Mouse (Mus musculus) central nervous system, embryonic 14 days (tissue): Measurements from ENCODE around the gene Gm28047. TPM values are rescaled to one million over a fixed set of nuclear protein-coding genes. Genes with fewer than 3 reads are reported as not detected.

Source experiments
- polyA plus RNA-seq: library from polyadenylated mRNA; depleted of rRNA; stranded (reverse); fragments of >200 nt; gene quantifications from 2 replicates; pipeline ENCODE4 v1.2.3, GENCODE M21; 2012; rRNA removed

The Gm28047 gene
- 0.09 TPM in 1 of 2 replicates, not detected in the other for polyA plus RNA-seq

DNA sequence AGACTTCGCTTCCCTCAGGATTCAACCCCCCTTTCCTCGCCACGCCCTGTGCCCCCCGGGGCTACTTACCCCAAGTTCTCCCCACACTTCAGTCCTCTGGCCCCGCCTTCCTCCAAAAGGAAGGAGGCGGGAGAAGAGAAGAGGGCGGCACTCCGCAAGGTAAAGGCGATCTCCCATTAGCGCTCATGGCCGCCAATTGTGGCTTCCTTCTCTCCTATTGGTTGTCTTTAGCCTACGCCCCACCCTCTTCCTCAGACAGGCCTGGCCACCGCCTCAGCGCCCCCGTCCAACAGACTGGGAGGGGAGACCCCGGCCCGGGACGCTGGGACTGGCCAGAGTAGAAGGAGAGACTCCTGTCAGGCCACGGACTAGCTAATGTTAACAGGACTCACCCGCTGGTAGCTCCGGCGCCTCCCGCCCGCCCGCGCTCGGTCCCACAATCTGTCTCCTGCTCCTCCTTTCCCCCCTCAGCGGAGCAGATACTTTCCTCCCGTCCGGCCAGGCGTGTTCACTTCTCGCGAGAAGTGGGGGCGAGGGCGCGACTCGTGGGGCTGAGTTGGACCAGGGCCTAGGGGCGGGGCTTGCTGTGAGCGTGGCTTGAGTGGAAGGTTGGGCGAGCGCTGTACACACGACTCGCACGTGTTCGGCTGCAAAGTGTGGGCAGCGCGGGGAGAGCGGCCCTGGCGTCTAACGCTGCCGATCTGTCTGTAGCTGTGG, at the start of gene Gm28047, which contains the start of gene Atf7:
Gene Gm28047, minus strand, starts transcription at position 98 of the 717 bp plus-strand sequence.
Gene Atf7, minus strand, starts transcription at position 495 of the 717 bp plus-strand sequence.

DNA sequence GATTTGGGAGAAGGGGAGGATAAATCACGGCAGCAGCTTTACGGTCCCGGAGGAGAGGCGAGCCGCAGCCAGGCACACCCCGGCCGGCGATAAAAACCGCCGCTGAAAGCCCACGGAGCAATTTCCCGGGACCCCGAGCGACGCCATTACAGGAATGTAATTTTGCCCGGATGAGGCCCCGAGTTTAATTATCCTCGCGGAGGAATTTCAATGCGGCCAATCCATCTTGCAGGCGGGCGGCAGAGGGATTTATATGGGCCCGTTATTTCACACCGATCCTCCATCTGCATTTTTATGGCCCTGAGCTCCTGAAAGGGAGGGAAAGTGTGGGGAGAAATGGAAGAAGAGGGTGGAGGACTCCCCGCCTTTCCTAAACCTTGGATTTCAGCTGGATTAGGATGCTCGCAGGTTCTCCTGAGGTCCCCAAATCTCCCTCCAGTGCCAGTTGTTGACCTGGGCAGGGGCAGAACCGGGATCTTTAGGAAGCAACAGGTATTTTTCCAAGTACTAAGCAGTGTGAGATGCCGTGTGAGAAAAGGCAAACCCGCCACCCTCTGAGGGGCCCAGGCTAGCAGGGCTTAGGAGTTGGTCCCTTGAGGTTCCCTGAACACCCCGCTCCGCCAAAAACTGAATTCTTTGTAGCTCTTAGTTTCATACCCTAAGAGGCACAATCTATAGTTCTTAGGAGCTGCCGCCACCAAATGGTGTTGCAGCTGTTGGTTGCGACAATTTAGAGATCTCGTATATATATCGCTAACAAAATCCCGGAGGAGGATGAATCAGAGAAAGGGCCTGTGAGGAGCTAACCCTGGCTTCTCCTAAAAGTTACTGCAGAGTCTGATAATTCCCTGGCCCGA, 47.6 kb upstream of the Gm28047 start, which contains the start of gene Atp5g2:
Gene Atp5g2, minus strand, starts transcription at position 138 of the 857 bp plus-strand sequence.

DNA sequence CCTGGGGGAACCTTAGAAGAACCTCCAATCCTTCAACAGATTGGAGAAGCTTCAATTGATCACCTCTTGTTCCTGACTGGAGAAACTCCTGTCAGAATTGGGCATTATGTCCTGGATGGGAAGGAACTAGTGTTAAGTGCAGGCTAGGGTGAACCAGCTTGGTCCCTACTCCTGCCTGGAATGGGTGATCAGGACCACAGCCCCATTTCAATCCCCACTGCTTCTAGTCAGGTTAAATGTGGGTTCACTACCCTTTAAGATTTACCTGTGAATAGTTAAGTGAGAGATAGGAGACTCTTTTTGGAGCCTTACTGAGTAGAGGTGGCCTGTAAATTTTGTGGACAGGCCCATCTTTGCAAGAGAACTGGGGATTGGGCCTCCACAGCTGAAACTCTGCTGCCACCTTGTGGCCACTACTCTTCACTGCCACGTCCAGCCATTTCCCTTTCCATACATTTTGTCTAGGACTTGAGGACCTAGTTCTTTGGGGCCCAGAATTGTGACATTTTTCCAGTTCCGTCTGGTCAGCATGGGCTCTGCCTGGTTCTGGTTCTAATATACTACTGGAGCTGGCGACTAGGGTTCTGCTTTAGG, 99.9 kb downstream of the Gm28047 start, which contains the start of gene Npff:
Gene Npff, minus strand, starts transcription at position 51 of the 594 bp plus-strand sequence.

GRCm38 (mm10) chr15:102517976-102518858, 106.7 kb downstream of the Gm28047 start, which contains the start of gene Tarbp2:
Gene Tarbp2 (plus strand): TSS chr15:102518192.

DNA sequence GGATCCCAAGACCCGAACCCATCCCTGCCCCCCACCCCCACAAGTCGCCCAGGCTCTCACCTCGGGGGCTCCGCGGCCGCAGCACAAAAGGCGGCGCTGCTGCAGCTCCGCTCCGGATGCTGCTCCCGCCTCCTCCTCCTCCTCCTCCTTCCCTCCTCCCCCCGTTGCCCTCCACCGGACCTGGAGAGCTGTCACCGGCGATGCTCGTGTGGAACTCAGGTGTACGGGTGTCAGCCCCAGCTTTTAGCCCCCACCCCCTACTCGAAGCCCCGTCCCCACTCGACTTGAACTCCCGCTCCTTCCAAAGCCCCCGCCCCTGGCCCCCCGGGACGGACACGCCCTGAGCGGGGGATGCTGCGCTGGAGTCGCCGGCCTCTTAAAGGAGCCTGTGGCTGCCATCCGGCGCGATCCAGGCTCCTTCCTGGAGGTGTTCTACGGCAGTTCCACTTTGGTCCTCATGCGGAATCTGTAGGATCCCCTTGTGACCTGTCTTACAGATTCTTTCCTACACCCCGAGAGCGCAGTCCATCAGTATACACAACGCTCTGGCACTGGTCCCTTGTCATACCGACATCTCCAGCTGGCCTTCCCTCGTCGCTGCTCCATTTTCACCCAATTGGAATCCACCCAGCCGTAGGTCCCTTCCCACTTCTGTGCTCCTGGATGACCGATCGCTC, 108.0 kb downstream of the Gm28047 start, which contains the start of gene Map3k12:
Gene Map3k12, minus strand, starts transcription at position 337 of the 677 bp plus-strand sequence.

DNA sequence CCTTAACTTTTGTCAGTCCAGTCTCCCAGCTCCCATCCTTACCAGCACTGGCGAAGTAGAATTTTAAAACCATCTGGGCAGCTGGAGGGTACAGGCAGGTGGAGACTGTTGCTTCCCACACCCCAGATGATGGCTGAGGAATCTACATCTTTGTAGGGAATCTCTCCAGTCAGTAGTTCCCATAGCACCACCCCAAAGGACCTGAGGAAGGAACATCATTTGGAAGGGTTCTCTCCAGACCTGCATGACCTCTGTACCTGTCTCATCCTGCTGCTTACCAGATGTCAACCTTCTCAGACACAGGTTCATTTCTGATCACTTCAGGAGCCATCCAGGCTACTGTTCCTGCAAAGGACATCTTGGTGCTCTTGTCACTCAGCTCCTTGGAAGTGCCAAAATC, 121.4 kb downstream of the Gm28047 start, which contains the start of gene Gm10337:
Gene Gm10337, plus strand, starts transcription at position 276 of the 400 bp plus-strand sequence.

Other genes with a start within 250 kb of the Gm28047 start
- gene Sp1, start 218.9 kb downstream of the Gm28047 start, polyA plus RNA-seq: 21.8 TPM in 2 replicates
- gene Amhr2, start 179.7 kb downstream of the Gm28047 start, polyA plus RNA-seq: 0.58 and 0.82 TPM in 2 replicates
- 98.8 and 101 TPM in 2 replicates for gene Prr13, start 166.0 kb downstream of the Gm28047 start, polyA plus RNA-seq
- 555 and 600 TPM in 2 replicates for gene Pcbp2, start 154.5 kb downstream of the Gm28047 start, polyA plus RNA-seq
- gene Gm10337, start 121.3 kb downstream of the Gm28047 start, polyA plus RNA-seq: not detected in 2 replicates
- gene Map3k12, start 108.0 kb downstream of the Gm28047 start, polyA plus RNA-seq: 69.0 and 72.9 TPM in 2 replicates
- gene Tarbp2, start 106.9 kb downstream of the Gm28047 start, polyA plus RNA-seq: 146 TPM in 2 replicates
- gene Npff, start 100.1 kb downstream of the Gm28047 start, polyA plus RNA-seq: 7.6 and 8.6 TPM in 2 replicates
- 44.6 and 60.1 TPM in 2 replicates for gene Atf7, start 397 bp upstream of the Gm28047 start, polyA plus RNA-seq
- gene Atp5g2, start 47.3 kb upstream of the Gm28047 start, polyA plus RNA-seq: 497 and 578 TPM in 2 replicates
- 55.2 and 56.8 TPM in 2 replicates for gene Calcoco1, start 97.1 kb upstream of the Gm28047 start, polyA plus RNA-seq